Mouse (Mus musculus) hindbrain, embryonic 16.5 days (tissue): ENCODE measurements around the gene Uqcc2. TPM values are rescaled to one million over a fixed set of nuclear protein-coding genes. Genes with fewer than 3 reads are reported as not detected.

ENCODE experiments used
- microRNA-seq: library from miRNA; unstranded; fragments of <30 nt; microRNA quantifications from one replicate; pipeline ENCODE4, GENCODE M21; 2017
- polyA plus RNA-seq: library from polyadenylated mRNA; unstranded; fragments of >200 nt; fragmentation: Nextera tagmentation; extraction: Ambion mirVana; gene quantifications from 2 replicates; pipeline ENCODE4 v1.2.1, GENCODE M21; 2015

Gene Uqcc2
- polyA plus RNA-seq, 1 experiment from 2014 or later: 396 TPM

Small RNA genes within 50 kb of the gene (microRNA-seq; reads per million reads assigned to microRNA genes)
- gene Mir7677: not detected

Other genes with a start within 250 kb of the Uqcc2 start
- 2.6 and 3.6 TPM in 2 replicates for gene Kifc5b, start 216.8 kb downstream of the Uqcc2 start, polyA plus RNA-seq
- gene Phf1, start 200.9 kb downstream of the Uqcc2 start, polyA plus RNA-seq: 30.3 and 31.7 TPM in 2 replicates
- 140 and 150 TPM in 2 replicates for gene Cuta, start 194.3 kb downstream of the Uqcc2 start, polyA plus RNA-seq
- 2.5 and 4.9 TPM in 2 replicates for gene Syngap1, start 192.7 kb downstream of the Uqcc2 start, polyA plus RNA-seq
- gene Zbtb9, start 160.7 kb downstream of the Uqcc2 start, polyA plus RNA-seq: 13.0 and 15.6 TPM in 2 replicates
- gene Bak1, start 104.9 kb downstream of the Uqcc2 start, polyA plus RNA-seq: 4.0 and 4.1 TPM in 2 replicates
- 0.84 and 0.94 TPM in 2 replicates for gene Itpr3, start 76.6 kb downstream of the Uqcc2 start, polyA plus RNA-seq
- gene Ip6k3, start 33.9 kb upstream of the Uqcc2 start, polyA plus RNA-seq: 0.27 and 0.31 TPM in 2 replicates
- gene Lemd2, start 70.6 kb upstream of the Uqcc2 start, polyA plus RNA-seq: 11.1 and 17.7 TPM in 2 replicates